Mouse (Mus musculus): ENCODE measurements around the gene Klk5.

Klk5 gene

GRCm38 (mm10) chr7:43857501-43857900, 15.7 kb downstream of the Klk5 start:
- ChIA-PET CTCF (interaction anchor here in 1 of 4 experiments (0.5 to 1.0 kb wide), 2 partner anchors 61 to 112 kb away, joined by 3 to 4 read pairs; no protein-coding TSS in a partner anchor), POLR2A (interaction anchor here in 3 of 4 experiments (0.7 to 1.4 kb wide), 6 partner anchors 11 to 851 kb away, joined by 3 to 4 read pairs (median 3); partner anchors contain the start of gene Izumo2 (in 1 of the 3))

GRCm38 (mm10) chr7:43860411-43860810, 18.6 kb downstream of the Klk5 start:
- ChIA-PET POLR2A (interaction anchor here in 2 of 4 experiments (1.2 to 1.6 kb wide), 2 partner anchors 17 to 60 kb away, joined by 3 to 4 read pairs; no protein-coding TSS in a partner anchor), CTCF (interaction anchor here (0.6 to 2.0 kb wide), 6 partner anchors 25 to 438 kb away, joined by 3 to 5 read pairs (median 4); no protein-coding TSS in a partner anchor)

- POLR2A ChIA-PET = interaction anchor here in 1 of 4 experiments (1.2 kb wide), 1 partner anchor 47 kb away, joined by 3 read pairs; no protein-coding TSS in a partner anchor
- CTCF ChIA-PET = interaction anchor here (0.6 to 1.3 kb wide), 10 partner anchors 9 to 996 kb away, joined by 3 to 8 read pairs (median 3); no protein-coding TSS in a partner anchor
These were observed 31.5 kb downstream of the Klk5 start for GRCm38 (mm10) chr7:43873237-43873636.

GRCm38 (mm10) chr7:43873674-43874073, 31.9 kb downstream of the Klk5 start:
- ChIA-PET CTCF (interaction anchor here in 3 of 4 experiments (0.6 to 1.3 kb wide), 6 partner anchors 9 to 996 kb away, joined by 3 to 8 read pairs (median 3); no protein-coding TSS in a partner anchor), POLR2A (interaction anchor here in 1 of 4 experiments (1.2 kb wide), 1 partner anchor 46 kb away, joined by 3 read pairs; no protein-coding TSS in a partner anchor)

GRCm38 (mm10) chr7:43874868-43875375, 33.2 kb downstream of the Klk5 start:
- POLR2A ChIA-PET = interaction anchor here in 2 of 4 experiments (0.6 to 0.7 kb wide), 2 partner anchors 51 to 53 kb away, joined by 3 to 4 read pairs; no protein-coding TSS in a partner anchor
- CTCF ChIA-PET = interaction anchor here in 3 of 4 experiments (0.5 to 1.4 kb wide), 4 partner anchors 10 to 1151 kb away, joined by 3 to 12 read pairs (median 4); no protein-coding TSS in a partner anchor

- POLR2A ChIA-PET = interaction anchor here in 1 of 4 experiments (0.6 kb wide), 1 partner anchor 588 kb away, joined by 4 read pairs; no protein-coding TSS in a partner anchor
- CTCF ChIA-PET = interaction anchor here in 2 of 4 experiments (0.7 to 1.2 kb wide), 2 partner anchors 18 to 19 kb away, joined by 3 to 4 read pairs; no protein-coding TSS in a partner anchor
These were observed 34.7 kb downstream of the Klk5 start for GRCm38 (mm10) chr7:43876444-43876843.

GRCm38 (mm10) chr7:43878281-43878680, 36.5 kb downstream of the Klk5 start:
- ChIA-PET POLR2A (no interaction called here), CTCF (interaction anchor here in 2 of 4 experiments (0.5 kb wide), 2 partner anchors 495 to 1518 kb away, joined by 3 to 4 read pairs; no protein-coding TSS in a partner anchor)

- CTCF ChIA-PET = interaction anchor here in 1 of 4 experiments (0.9 kb wide), 1 partner anchor 25 kb away, joined by 3 read pairs; no protein-coding TSS in a partner anchor
- POLR2A ChIA-PET = no interaction called here
These were observed 39.1 kb downstream of the Klk5 start, which contains the start of gene Klk4 for GRCm38 (mm10) chr7:43880912-43881311. Klk4 (plus strand) TSS chr7:43881160.

- POLR2A ChIA-PET = interaction anchor here in 1 of 4 experiments (0.5 kb wide), 1 partner anchor 540 kb away, joined by 3 read pairs; no protein-coding TSS in a partner anchor
- CTCF ChIA-PET = interaction anchor here in 2 of 4 experiments (0.7 to 1.5 kb wide), 3 partner anchors 9 to 46 kb away, joined by 3 to 4 read pairs (median 3); no protein-coding TSS in a partner anchor
These were observed 40.6 kb downstream of the Klk5 start for GRCm38 (mm10) chr7:43882346-43882745.

- POLR2A ChIA-PET = interaction anchor here in 1 of 4 experiments (0.5 kb wide), 1 partner anchor 539 kb away, joined by 3 read pairs; no protein-coding TSS in a partner anchor
These were observed 41.0 kb downstream of the Klk5 start for GRCm38 (mm10) chr7:43882811-43883210.

GRCm38 (mm10) chr7:43883547-43883946, 41.8 kb downstream of the Klk5 start:
- ChIA-PET CTCF (interaction anchor here in 1 of 4 experiments (0.8 kb wide), 1 partner anchor 45 kb away, joined by 3 read pairs; no protein-coding TSS in a partner anchor), POLR2A (interaction anchor here in 1 of 4 experiments (0.6 kb wide), 1 partner anchor 208 kb away, joined by 4 read pairs; no protein-coding TSS in a partner anchor)

More at GRCm38 (mm10) chr7:43882811-43883210, 41.0 kb downstream of the Klk5 start:
- CTCF ChIA-PET = interaction anchor here in 3 of 4 experiments (0.6 to 1.5 kb wide), 5 partner anchors 9 to 46 kb away, joined by 3 to 4 read pairs (median 3); no protein-coding TSS in a partner anchor

GRCm38 (mm10) chr7:43891365-43891764, 49.6 kb downstream of the Klk5 start:
- POLR2A ChIA-PET = no interaction called here

GRCm38 (mm10) chr7:43891788-43892187, 50.0 kb downstream of the Klk5 start:
- POLR2A ChIA-PET = interaction anchor here in 1 of 4 experiments (0.6 kb wide), 1 partner anchor 50 kb away, joined by 3 read pairs; the partner anchor contains the start of gene Klk5
- CTCF ChIA-PET = interaction anchor here in 3 of 4 experiments (0.6 to 1.3 kb wide), 4 partner anchors 28 to 421 kb away, joined by 3 read pairs; partner anchors contain the start of gene Gm15517 (in 1 of the 3)

More at GRCm38 (mm10) chr7:43891365-43891764, 49.6 kb downstream of the Klk5 start:
- CTCF ChIA-PET = interaction anchor here in 2 of 4 experiments (0.6 to 1.4 kb wide), 2 partner anchors 28 to 370 kb away, joined by 3 to 5 read pairs; partner anchors contain the start of gene Gm15517 (in 1 of the 2)

GRCm38 (mm10) chr7:43894836-43895235, 53.1 kb downstream of the Klk5 start:
- ChIA-PET POLR2A (interaction anchor here in 2 of 4 experiments (1.2 to 1.5 kb wide), 2 partner anchors 25 to 189 kb away, joined by 3 read pairs; no protein-coding TSS in a partner anchor), CTCF (interaction anchor here (0.5 to 2.1 kb wide), 24 partner anchors 9 to 753 kb away, joined by 3 to 12 read pairs (median 4); partner anchors contain the start of gene Lrrc4b (in 1 of the 4))
